Mouse (Mus musculus) G1E (cell line): ENCODE measurements around the gene Slc2a12.

Experiments
- CTCF ChIP-seq: IDR thresholded peaks from 2 replicates; pipeline ENCODE4 v1.5.1; 2012; ENCODE audit warnings: low read depth, low read length, inconsistent platforms, mixed read lengths
- GATA1 ChIP-seq: IDR thresholded peaks from 2 replicates; pipeline ENCODE4 v1.6.1; 2012; ENCODE audit warnings: borderline replicate concordance, low read length, inconsistent platforms, mixed read lengths
- GATA2 ChIP-seq: IDR thresholded peaks from 2 replicates; pipeline ENCODE4 v1.6.1; 2012; ENCODE audit warnings: low read depth, low read length, inconsistent platforms, borderline replicate concordance
- POLR2AphosphoS5 ChIP-seq: IDR thresholded peaks from 2 replicates; pipeline ENCODE4 v1.6.1; 2012; ENCODE audit warnings: low read depth, low read length, inconsistent platforms; ENCODE audit not compliant: insufficient replicate concordance

GRCm38 (mm10) chr10:22613301-22613700 is 31.5 kb upstream of the Slc2a12 start:
- no peak for TF ChIP-seq CTCF
- no peak for TF ChIP-seq GATA1
- no peak for TF ChIP-seq POLR2AphosphoS5
- no peak for TF ChIP-seq GATA2
